Mouse (Mus musculus): ENCODE measurements at regions not wholly inside any gene's neighbourhood (a gene's known extent, or its start where the extent isn't known, plus 50 kb on each side); places are given as distances from the start of the nearest gene placed in this dataset.

- TF ChIP-seq CTCF (IDR thresholded peaks at IDR 0.05 in 2 of 3, conservative IDR thresholded peaks at IDR 0.05 in 1 of 3; ENCODE audit: control insufficient read depth in 1 of 3, insufficient read depth in 1 of 3, low read depth in 2 of 3, low read length in 3 of 3, poor library complexity in 1 of 3, severe bottlenecking in 1 of 3) (no peak), GATA1 (IDR thresholded peaks at IDR 0.05; ENCODE audit: low read depth, low read length) (no peak), MAX (IDR thresholded peaks at IDR 0.05; ENCODE audit: low read length) (no peak), CHD2 (IDR thresholded peaks at IDR 0.05; ENCODE audit: low read length) (no peak)
Observed at GRCm38 (mm10) chr3:50606986-50607385, 163.6 kb upstream of the Slc7a11 start.

All from MEL (cell line).